Mouse (Mus musculus) kidney, postnatal 14 days (tissue): ENCODE measurements at regions not wholly inside any gene's neighbourhood (a gene's known extent, or its start where the extent isn't known, plus 50 kb on each side); places are given as distances from the start of the nearest gene placed in this dataset.

ENCODE experiments used
- DNase-seq: peaks from one replicate; pipeline ENCODE4 v3.0.0; 2022; ENCODE audit warnings: mixed read lengths

DNA sequence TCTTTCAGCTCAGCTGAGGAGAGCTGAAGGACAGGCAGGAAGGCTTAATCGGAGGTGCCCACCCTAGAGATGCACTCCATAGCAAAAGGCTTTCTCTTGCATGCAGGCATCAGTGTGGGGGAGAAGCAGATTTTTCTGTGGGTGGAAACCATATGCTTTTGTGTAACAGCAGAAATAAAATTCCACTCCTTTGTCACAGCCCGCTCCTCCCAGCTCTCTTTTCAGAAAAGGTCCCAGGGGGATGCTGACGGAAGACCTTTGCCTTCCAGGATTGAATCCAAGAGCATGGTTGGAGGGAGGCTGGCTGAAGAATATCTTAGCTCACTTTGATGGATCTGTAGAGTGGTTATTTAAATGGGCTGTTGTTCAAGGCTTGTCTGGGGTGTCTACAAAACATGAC, 336.8 kb upstream of the Map3k7 start:
- DNase-seq = no peak

DNA sequence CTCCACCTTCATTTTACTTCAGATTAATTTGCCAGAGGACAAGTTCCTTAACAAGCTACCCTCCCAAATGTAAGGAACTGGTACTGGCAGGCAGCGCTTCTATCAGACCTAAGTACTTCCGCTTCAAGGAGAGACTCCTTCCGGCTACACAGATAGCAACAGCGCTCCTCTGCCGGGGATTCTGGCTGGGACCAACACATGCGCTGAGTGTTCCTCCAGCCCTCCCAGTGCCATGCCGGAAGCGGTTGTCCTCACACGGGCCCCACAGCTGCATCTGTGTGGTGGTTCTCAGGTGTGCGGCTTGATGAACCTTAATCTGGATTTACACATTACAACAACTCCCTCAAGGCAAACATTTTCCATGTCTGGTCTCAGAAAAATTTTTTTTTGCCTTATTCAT, 336.1 kb upstream of the Map3k7 start:
- DNase-seq = no peak

DNA sequence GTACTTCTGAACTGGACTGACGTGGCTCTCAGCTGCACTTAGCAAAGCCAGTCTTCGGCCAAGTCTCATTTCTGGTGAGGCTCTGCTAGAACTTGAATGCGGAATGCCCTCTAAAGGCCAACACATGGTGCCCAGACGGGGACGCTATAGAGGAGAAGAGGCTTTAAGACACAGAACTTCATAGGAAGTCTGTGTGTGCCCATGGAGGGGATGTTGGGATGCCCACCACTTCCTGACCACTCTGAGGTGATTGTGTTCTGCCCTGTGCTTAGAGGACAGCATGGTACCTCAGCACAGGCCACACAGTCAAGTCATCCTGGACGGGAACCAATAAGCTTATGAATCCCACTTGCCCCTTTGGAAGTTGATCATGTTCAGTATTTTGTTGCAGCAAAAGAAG, 325.3 kb upstream of the Map3k7 start:
- no peak for DNase-seq

DNA sequence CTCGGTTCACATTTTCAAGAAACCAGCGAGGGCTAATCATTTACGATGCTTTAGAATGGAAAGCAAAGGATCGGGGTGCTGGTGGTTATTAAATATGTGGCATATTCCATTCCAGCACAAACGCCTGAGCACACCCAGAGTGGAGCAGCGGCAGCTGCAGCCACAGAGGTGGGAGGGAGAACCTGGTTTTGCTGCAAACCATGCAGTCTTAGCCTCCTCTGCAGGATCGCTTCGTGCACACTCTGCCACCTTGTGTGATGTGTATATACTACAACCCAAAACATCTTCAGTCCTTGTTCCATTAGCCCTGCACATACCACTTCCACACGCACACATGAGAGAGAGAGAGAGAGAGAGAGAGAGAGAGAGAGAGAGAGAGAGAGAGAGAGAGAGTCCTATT, 321.7 kb upstream of the Map3k7 start:
- DNase-seq = peak; percentile 16

DNA sequence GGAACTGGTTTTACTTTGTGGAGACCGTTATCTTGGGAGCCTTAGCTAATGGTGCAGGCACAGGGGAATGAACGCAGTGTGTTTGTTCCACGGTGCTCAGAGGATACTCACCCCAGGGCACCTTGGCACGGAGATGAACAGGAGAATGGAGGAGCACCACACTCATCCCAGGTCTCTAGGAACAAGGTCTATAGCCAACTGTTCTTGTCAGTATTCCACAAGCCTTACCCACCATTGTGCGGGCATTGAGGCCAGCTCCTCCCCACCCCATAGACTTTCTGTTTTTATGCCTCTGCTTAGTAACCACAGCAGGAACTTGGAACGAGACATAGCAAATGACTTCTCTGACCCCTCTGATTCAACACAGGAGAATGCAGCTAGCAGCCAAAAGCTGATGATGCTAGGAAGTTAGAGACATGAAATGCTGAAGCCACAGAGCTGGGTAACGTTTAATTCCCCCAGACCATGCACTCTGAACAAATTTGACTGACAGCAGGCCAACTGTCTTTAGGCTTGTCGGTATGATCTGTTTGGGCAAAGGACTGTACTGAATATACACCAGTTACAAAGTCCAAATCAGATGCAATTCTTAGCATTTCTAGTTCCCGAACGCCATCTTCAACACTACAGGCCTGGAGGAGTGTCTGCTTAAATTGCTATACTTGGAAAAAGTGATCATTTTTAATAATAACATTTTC, 321.2 kb upstream of the Map3k7 start:
- DNase-seq = peak; percentile 46

DNA sequence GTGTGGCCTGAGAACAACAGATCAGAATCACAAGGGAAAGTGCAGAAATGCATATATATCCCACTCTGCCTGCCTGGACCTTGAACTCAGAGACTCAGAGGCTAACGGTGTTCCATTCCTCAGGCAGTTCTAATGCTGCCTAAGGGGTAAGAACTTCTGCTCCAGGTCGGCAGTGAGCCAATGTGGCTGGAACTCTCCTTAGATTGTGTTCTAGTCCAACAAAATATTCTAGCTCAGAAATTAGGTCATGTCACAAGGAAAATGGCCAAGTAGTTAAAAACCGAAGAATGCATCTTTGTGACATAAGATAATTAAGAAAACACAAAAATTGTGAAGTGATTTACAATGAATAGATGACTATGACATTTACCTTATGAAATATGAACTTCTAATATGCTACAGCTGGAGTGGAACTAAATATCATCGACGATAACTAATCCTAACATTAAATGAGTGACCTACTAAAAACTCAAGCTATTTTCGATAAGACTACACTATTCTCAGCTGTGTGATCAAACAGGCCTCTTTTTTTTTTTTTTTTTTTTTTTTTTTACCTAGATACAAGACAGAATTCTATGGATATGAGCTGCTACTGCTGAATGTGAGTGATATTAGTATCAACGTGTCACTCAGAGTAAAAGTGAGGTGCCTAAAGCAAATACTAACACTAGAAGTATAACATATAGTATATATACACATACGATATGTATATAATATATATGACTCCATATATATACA, 315.1 kb upstream of the Map3k7 start:
- DNase-seq = peak; percentile 29

DNA sequence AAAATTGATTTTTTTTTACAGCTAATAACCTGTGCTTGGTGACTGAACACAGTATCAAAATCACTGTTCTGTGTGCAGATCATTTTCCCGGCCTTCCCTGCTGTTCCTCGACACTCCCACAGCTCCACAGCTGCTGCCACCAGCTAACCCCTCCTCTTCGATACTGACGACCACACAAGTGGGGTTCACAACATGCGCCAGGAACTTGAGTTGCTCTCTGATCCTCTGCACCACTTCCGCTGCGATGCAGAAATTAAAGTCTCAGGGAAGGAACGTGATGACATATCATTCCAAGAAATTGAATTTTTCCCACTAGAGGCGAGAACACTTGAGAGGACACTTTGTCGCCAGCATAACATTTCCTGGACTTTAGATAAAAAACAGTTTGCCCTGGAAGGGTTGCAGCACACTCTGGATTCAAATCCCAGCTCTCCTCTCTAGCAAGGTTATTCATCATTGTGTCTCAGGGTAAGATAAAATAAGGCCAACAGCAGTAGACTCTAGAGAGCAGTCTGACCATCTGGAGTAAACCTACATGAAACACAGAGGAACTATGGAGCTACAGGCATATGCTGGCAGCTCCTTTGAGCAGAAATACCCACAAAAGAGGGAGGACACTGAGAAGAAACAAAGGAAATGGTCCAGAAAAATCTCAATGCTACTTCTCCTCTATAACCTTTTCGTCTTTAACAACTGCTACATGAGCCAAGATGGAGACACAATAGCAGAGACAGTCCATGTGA, 308.4 kb upstream of the Map3k7 start:
- peak; percentile 41 for DNase-seq

DNA sequence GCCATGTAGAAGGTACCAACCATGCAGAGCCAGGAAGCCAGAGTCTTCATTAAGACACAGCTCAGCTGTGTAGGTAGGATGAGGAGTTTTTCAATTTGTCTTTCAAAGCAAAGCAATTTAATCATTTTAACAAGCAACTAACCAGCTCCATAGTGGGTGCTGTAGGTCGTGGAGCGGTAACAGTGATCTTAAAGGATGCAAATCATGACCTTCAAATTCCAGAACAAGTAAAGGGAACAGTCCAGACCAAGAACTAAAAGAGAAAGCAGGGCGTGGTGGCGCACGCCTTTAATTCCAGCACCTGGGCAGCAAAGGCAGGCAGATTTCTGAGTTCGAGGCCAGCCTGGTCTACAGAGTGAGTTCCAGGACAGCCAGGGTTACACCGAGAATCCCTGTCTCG, 307.8 kb upstream of the Map3k7 start:
- DNase-seq = no peak

DNA sequence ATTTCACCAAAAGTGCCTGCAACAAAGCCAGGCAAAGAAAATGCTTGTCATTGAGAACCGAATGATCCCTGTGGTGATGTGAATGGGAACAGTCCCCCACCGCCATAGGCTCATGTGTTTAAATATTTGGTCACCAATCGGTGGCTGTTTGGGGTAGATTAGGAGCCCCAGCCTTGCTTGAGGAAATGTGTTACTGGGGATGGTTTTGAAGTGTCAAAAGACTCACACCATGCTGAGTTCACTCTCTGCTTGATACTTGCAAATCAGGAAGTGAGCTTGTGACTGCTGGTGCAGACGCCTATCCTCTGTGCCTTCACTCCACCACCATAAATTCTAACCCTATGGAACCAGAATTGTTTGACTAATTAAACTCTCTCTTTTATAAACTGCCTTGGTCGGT, 305.1 kb upstream of the Map3k7 start:
- DNase-seq = no peak

DNA sequence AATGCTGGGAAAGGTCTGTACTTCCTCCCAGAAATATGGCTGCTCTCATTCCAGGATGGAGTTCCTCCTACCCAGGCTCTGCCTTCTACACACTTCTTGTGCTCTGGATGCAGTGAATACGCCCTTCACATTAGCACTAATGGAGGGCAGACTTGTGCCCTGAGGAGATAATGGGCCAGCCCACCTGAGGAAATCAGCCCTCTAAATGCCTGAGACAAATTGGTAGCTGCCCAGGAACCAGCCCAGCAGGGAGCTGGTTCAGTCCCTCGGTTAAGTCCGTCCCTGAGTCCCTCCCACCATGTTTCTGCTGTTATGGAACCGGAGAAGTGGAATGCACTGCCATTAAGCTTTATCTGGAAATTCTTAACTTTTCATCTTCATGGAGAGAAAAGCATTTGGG, 303.0 kb upstream of the Map3k7 start:
- DNase-seq = no peak

DNA sequence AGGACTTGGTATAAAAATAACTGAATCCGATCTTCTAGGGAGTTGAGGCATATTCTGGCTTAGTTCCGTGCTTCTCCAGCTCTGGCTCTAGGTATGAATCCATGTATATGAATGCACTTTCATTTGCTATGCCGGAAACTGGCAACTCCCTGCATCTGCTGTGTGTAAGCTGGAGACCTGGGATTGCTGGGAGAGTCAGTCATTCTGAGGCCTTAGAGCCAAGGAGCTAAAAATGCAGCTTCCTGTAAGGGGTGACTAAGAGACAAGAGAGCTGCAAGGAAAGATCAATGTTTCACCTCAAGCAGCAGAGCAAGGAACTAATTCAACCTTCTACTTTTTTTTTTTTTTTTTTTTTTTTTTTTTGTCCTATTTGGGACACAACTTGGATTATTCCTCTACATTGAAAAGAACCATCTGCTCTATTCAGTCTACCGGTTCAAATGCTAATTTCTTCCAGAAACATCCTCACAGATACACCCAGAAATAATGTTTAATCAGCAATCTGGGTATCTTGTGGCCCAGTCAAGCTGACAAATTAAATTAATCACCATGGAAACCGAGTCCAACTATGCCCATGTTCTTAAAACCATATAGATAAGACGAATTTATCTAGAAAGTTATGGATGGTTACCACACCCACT, 292.2 kb upstream of the Map3k7 start:
- DNase-seq = no peak

DNA sequence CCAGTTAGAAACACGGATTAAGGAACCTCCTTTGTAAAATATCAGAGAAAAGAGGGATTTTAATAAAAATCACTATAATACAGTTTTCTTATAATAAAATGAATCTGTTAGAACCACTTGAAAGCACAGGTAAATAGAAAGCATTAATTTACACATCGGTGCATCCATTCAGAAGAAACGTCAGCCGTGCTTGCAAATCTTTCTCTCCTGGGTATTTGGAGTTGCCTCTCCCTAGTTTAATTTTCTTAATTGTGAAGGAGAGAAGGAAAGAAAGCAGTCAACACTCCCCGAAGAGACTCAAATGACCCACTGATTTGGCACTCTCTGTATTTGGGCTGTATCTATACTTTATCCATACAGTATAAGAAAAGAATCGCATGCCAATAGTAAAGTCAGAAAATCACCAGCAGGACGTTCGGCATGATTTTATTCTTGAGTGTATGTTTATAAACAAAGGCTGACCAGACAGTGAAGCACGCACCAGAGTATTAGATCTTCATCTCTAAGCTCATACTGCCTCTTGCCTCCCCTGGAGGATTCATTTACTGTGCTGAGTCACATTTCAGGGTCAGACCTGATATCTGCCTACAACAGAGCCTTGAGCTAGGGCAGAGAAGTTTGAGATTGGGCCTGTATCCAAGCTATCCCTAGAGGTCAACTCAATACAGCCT, 291.6 kb upstream of the Map3k7 start:
- DNase-seq = no peak

DNA sequence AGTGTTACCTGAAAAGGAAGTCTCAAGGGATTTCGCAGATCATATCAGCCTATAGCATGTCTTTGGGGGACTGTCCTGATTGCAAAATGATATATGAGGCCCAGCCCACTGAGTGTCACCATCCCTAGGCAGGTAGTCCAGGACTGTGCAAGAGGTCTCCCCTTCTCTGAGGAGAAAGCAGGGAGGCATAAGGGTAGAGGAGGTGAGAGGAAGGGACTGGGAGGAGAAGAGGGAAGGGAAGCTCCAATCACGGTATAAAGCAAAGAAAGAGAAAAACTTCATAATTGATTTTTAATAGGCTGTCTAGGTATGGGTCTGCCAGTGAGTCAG, 291.1 kb upstream of the Map3k7 start:
- no peak for DNase-seq

DNA sequence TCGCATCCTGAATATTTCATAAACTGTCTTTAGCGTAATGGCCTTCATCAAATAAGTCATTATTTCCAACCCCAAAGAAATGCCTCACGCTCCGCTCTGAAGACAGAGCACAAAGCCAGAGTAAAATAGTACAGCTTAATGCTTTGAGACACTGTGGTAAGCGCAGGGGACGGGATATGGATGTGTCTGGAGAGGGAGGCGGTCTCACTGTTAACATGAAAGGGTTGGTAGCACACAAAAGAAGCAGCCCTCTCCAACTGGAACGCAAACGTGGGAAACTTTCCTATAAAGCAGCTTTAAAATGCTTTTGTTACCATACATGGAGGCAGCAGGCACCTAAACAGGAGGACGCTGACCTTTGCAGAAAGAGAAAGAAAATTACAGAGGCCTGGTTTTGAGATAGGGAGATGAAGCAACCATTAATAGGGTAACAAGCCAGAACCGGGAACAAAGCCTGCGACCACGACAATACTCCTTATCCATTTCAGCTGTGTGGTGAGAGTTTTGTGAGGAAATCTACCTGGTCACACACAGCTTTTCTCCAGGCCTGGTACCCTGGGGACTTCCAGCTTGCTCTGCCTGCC, 284.8 kb upstream of the Map3k7 start:
- DNase-seq = no peak

DNA sequence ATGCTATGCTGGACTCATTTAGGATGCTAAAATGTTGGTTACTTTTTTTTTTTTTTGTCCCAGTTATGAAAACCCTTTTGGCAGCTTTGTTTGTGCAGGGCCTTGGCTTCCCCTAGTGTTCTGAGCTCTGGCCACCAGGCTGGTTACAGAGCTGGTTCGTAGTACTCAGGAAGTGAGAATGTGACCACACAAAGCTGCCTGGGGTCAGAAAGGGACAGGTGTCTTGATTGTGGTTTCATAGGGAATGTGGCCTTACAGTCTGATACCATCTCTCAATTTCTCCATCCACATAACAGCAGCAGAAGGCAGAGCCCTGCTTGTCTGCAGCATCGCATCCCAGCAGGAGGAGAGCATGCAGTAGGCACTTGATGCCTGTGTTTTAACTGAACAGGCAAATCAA, 282.9 kb upstream of the Map3k7 start:
- no peak for DNase-seq

DNA sequence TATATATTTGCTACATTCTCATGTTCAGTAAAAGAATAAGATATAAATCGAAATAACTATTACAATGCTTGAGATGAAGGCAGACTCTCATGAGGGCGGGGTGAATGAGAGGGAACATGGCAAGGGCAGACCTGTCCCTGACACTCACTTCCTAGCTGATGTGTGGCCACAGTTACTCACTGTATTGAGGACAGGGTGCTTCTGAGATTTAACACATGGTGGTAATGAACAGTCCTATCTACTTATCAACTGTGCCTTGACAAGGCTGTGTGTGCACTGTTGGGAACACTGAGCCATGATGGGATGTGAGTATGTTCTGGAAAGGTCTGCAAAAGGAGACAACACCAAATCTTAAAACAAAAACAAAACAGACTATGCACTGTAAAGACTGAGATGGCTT, 274.8 kb upstream of the Map3k7 start:
- no peak for DNase-seq

DNA sequence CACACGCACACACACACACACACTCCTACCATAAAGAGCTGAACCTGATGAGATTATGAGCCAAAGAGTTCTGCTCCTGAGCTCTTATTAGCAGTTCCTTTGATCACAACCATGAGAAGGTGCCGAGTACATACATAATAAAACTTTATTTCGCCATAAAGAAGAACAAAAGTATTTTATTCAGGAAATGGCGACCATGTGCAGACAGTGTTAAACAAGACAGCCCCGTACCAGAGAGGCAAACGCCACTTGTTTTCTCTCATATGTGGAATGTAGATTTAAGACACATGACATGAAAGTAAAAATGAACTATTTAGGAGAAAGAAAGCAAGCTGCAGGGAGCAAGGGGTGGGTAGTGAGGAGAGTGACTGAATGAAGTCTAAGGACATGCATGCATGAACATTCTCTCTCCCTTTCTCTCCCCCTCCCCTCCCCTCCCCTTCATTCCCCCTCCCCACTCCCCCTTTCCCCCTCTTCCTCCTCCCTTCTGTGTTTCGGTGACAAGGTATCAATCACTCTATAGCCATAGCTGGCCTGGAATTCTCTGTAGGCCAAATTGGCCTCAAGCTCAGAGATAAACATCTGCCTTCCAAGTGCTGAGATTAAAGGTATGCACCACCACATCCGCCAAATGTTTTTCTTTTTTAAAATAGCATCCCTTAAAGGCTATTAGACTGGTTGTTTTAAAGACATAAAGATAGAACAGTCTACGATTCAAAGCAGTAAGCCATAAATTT, 266.0 kb upstream of the Map3k7 start:
- DNase-seq = no peak

DNA sequence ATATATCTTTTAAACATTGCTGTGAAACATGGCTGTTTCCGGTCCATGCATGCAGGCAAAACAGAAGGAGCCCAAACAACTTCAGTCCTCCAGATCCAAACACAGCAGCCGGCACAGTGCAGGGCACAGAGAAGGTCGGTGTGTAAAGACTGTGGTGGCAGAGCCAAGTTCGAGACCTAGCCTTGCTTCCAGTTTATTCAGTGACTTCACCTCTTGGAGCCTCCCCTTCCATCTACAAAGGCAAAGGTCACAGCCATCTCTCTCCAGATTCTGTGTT, 265.5 kb upstream of the Map3k7 start:
- DNase-seq = no peak

DNA sequence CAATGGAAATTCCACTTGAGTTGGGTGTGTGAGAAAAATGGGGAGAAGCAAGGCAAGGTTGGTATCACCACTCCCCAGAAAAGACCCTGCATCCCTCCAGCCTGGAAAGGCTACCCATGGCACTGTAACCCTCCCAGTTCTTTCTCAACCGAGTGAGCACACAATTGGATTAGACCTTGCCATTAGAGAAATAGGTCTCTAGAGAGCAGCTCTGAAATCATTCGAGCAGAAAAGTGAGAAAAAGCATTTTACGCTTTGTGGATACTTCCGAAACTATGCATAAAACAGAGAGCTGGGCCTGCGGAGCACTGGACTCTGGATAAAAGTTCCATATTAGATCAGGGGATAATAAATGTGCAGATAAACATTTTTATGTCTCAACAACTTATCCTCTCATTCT, 264.6 kb upstream of the Map3k7 start:
- DNase-seq = no peak

DNA sequence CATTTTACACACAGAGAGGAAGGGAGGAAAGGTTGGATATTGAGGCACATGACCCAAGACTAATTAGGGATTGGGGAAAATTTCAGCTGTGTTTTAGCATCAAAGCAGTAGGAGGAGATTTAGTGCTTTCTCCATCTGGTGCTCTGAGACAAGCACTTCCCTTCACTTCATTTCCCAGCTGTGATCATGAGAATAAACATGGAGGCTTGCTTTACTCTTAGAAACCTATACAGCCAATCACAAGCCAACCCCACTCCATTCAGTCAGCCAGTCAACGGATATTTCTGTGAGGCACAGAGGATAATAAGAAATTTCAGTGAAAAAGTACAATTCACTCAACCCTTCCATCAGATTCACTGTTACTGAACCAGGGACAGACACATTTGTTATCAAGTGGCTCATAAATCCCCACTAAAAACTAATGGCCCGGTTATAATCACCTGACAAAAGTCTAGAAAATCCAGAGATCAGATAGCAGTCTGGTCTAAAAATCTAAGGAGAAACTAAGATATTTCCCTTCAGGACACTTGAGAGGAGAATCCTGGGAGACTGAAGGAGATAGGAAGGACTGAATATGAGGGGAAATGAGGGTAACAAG, 249.7 kb upstream of the Map3k7 start:
- DNase-seq = no peak

DNA sequence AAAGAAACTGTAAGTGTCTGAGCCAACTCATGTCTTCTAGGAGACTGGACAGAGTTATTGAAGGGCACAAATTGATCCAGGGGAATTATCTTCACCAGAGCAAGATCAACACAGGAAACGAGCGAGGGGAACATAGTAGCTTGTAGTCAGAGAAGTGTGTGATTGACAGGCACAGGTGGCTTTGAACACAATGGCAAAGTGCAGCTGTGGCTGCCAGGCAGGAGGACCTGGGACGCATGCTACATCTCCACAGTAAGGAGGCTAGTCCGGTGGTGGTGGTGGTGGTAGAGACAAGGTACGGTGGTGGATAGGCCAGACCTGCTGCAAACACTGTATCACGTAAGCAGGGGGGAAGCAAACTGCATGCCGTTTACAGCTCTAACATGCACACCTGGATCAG, 240.4 kb upstream of the Map3k7 start:
- DNase-seq = no peak

DNA sequence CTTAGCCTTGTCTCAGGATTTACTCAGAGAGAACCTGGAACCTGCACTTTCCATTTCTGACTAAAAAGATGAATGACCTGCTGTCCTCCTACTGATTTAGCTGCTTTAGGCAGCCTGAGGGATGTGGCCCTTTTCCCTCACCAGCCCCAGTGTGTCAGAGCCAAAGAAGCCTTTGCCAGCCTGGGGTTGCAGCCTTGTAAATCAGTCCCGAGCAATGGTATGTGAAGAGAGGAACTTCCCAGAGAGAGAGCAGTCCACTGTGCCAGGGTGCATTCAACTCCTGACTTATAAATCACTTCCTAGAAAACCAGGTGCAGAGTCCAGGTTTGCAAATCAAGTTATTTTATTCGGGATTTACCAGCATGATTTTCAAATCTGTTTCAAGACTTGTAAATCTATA, 239.5 kb upstream of the Map3k7 start:
- no peak for DNase-seq
